Mouse (Mus musculus): ENCODE results near the gene 1700017B05Rik.

GRCm38 (mm10) chr9:57233767-57234166, 28.6 kb downstream of the 1700017B05Rik start:
- TF ChIP-seq EP300 (IDR thresholded peaks at IDR 0.05; ENCODE audit: low read depth) (no peak), CTCF (IDR thresholded peaks at IDR 0.05; ENCODE audit: low read depth) (no peak)
